Mouse (Mus musculus) G1E (cell line): ENCODE results near the gene Zfp790. TPM values are rescaled to one million over a fixed set of nuclear protein-coding genes. Genes with fewer than 3 reads are reported as not detected.
"Not testable (repeated sequence)": the region's sequence is repeated elsewhere in the genome, so short reads cannot be mapped to it uniquely, and the experiment has no call there.

Experiments
- ATAC-seq: 2 replicates; pipeline ENCODE4 v1.8.0; 2016; ENCODE audit warnings: mild to moderate bottlenecking; ENCODE audit not compliant: insufficient number of reproducible peaks, poor library complexity, low FRiP score, severe bottlenecking; ENCODE audit errors: extremely low read depth
- DNase-seq: peaks from one replicate; pipeline ENCODE4 v3.0.0; 2012; ENCODE audit warnings: low spot score
- H3K27me3 ChIP-seq: 2 replicates; pipeline ENCODE4 v1.6.1; 2012; ENCODE audit warnings: mild to moderate bottlenecking, low read length, inconsistent platforms; ENCODE audit not compliant: insufficient read depth
- H3K36me3 ChIP-seq: replicated peaks from 2 replicates; pipeline ENCODE3; 2012; ENCODE audit warnings: mild to moderate bottlenecking, inconsistent platforms
- H3K4me1 ChIP-seq: 2 replicates; pipeline ENCODE4 v1.6.1; 2012; ENCODE audit warnings: low read depth, low read length, inconsistent platforms, mixed read lengths; ENCODE audit not compliant: insufficient read depth
- H3K4me3 ChIP-seq: 2 replicates; pipeline ENCODE4 v1.5.1; 2012; ENCODE audit warnings: low read depth, mild to moderate bottlenecking, inconsistent platforms, low read length, moderate library complexity, mixed read lengths
- H3K9me3 ChIP-seq: replicated peaks from 2 replicates; pipeline ENCODE4 v1.6.1; 2012; ENCODE audit warnings: inconsistent platforms
- CTCF ChIP-seq: IDR thresholded peaks from 2 replicates; pipeline ENCODE4 v1.5.1; 2012; ENCODE audit warnings: low read depth, low read length, inconsistent platforms, mixed read lengths
- GATA1 ChIP-seq: IDR thresholded peaks from 2 replicates; pipeline ENCODE4 v1.6.1; 2012; ENCODE audit warnings: borderline replicate concordance, low read length, inconsistent platforms, mixed read lengths
- GATA2 ChIP-seq: IDR thresholded peaks from 2 replicates; pipeline ENCODE4 v1.6.1; 2012; ENCODE audit warnings: low read depth, low read length, inconsistent platforms, borderline replicate concordance
- POLR2AphosphoS5 ChIP-seq: IDR thresholded peaks from 2 replicates; pipeline ENCODE4 v1.6.1; 2012; ENCODE audit warnings: low read depth, low read length, inconsistent platforms; ENCODE audit not compliant: insufficient replicate concordance
- TAL1 ChIP-seq: conservative IDR thresholded peaks from 2 replicates; pipeline ENCODE4 v1.6.1; 2012; ENCODE audit warnings: low read depth, low read length, inconsistent platforms, mixed read lengths
- polyA plus RNA-seq: library from polyadenylated mRNA; stranded (reverse); fragments of >175 nt; gene quantifications from 2 replicates; pipeline ENCODE4 v1.2.3, GENCODE M21; 2012
- total RNA-seq, 2 experiments: library from RNA; stranded (forward) in 1 of 2; stranded (reverse) in 1 of 2; fragments of 200-1000 nt in 1 of 2; fragments of >200 nt in 1 of 2; fragmentation: Nextera tagmentation in 1 of 2; gene quantifications; 2 replicates each; pipeline ENCODE4 v1.2.3; 2014 to 2017

Zfp790 gene
- total and polyA plus RNA-seq, 3 experiments: 0.75 to 12.7 (median 12.5) TPM

DNA sequence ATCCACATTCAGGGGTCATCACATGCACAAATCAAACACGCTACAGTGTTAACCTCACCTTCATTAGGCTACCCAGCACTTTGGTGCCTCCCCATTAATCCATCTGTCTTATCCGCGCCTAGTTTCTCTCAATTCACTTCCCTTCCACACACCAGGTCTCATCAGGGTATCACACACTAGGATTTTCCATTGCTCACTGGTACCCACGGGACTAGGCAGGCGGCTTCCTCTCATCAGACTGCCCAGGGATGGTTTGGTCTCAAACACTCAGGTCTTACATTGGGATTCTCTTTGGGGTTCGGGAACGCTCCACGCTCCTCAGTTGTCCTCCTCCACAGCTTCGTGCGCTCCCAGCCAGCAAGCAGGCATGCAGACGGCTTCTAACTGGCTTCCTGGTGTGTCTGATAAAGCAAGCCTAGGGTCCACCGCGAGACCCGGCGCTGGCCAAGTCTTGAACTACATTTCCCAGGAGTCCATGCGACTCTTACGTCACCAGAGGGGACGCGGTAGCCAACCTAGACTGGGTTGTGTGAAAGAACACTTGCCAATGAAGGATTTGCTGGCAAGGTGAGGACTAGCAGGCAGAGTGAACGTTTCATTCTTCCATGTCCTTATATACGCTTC is 37.4 kb downstream of the Zfp790 start, which contains the start of gene Zfp940:
Gene Zfp940, minus strand, starts transcription at position 451 of the 624 bp plus-strand sequence.
- H3K4me1 ChIP-seq: peaks cover 15% of the 10 kb centered on the region
- 0 out of 2 replicates have a peak, but pooled peaks cover 3% of the 10 kb centered on the region for H3K9me3 ChIP-seq
- TF ChIP-seq GATA1 (no peak), CTCF (no peak), TAL1 (no peak), GATA2 (no peak), POLR2AphosphoS5 (no peak)
- H3K4me3 ChIP-seq: peak within 1 kb of the TSS; percentile 75
- ATAC-seq (peak; percentile 95), DNase-seq (peak; percentile 72)
- H3K27me3 ChIP-seq: no peaks in the 10 kb centered on the region
- peaks cover 18% of the 10 kb centered on the region for H3K36me3 ChIP-seq

DNA sequence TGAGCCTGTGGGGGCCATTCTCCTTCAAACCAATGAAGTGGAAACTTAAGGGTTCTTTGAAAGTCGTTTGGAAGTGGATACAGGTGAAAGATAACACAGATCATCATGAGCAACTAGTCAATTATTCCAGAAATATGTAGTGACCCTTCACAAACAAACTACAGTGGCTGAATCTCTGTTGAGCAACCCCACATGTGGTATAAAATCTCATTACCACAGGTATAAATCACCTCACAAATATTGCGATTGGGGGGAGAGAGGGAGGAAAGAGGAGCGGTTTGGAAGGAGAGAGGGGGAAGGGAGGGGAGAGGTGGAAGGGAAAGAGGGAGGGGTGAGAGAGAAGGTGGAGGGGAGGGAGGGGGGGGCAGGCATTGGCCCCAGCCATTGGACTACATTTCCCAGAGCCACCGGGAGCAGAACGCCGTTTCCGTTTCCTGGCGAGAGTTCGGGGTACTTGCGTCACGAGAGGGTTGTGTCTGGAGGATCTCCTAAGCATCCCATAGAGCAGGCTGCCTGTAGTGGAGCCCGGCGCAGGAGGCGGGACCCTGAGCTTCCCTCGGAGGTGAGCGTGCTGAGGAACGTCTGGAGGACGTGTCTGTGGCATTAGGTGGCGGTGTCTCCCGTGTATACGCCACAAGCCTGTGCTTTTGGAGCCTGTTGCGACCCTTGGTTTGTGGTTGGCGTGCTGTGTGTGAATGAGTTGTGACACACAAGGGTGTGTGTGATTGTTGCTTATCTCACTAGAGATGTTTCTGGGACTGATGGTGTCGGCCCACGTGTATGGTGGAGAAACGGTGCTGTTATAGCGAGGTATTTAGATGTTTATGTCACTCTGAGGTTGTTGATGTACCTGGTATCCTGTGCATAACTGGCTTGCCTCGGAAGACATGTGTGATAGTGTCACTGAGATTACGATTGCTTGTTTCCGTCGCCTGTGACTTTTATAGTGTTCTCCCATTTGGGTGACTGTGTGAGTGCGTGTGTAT is 43.9 kb downstream of the Zfp790 start, which contains the start of gene Zfp420:
Gene Zfp420, plus strand, starts transcription at position 448 of the 986 bp plus-strand sequence.
- ATAC-seq: peak; percentile 97
- H3K9me3 ChIP-seq: no peaks in the 10 kb centered on the region
- DNase-seq: peak; percentile 79
- peak within 1 kb of the TSS; percentile 74 for H3K4me3 ChIP-seq
- TF ChIP-seq TAL1: no peak
- no peak for TF ChIP-seq GATA2
- no peak for TF ChIP-seq CTCF
- no peak for TF ChIP-seq POLR2AphosphoS5
- TF ChIP-seq GATA1: no peak
- H3K36me3 ChIP-seq: peaks cover 15% of the 10 kb centered on the region
- H3K4me1 ChIP-seq: peaks cover 18% of the 10 kb centered on the region
- no peaks in the 10 kb centered on the region for H3K27me3 ChIP-seq

DNA sequence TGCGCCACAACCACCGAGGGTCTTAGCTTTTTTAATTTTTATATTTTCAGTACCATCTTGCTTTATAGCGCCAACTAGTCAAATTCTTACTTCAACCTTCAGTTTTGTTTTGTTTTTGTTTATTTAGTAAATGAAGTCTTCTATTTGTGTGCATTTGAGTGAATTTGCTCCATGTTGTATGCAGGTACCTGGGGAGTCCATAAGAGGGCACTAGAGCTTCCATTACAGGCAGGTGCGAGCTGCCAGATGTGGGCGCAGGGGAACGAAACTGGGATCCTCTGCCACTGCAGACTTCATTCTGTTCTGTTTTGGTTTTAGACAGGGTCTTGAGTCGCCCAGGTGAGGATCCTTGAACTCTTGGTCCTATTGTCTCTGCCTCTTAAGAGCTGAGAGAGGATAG is 45.7 kb downstream of the Zfp790 start:
- Histone ChIP-seq H3K27me3 (no peaks in the 10 kb centered on the region), H3K4me1 (peaks cover 18% of the 10 kb centered on the region), H3K4me3 (no peak overlapping the region), H3K36me3 (peaks cover 15% of the 10 kb centered on the region), H3K9me3 (no peaks in the 10 kb centered on the region)
- DNase-seq (no peak), ATAC-seq (no peak)
- no peak for TF ChIP-seq POLR2AphosphoS5
- no peak for TF ChIP-seq GATA2
- TF ChIP-seq CTCF: no peak

DNA sequence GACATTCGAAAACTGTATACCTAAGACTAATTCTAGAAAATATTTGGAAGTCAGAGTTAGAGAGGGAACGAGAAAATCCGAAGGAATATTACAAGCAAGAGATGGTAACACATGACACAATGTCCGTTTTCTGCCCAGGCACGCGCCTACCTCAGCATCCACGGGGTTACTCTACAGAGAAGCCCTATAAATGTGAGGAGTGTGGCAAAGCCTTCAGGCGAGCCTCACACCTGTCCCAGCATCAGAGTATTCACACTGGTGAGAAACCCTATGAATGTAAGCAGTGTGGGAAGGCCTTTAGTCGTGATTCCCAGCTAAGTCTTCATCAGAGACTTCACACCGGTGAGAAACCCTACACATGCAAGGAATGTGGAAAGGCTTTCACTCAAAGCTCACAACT is 58.3 kb downstream of the Zfp790 start:
- Histone ChIP-seq H3K27me3 (no peaks in the 10 kb centered on the region), H3K36me3 (peaks cover 14% of the 10 kb centered on the region), H3K4me1 (no peaks in the 10 kb centered on the region), H3K9me3 (peaks cover 28% of the 10 kb centered on the region), H3K4me3 (no peak overlapping the region)
- ATAC-seq (no peak), DNase-seq (no peak)
- TF ChIP-seq CTCF (no peak), GATA2 (no peak), TAL1 (no peak), POLR2AphosphoS5 (no peak), GATA1 (no peak)

DNA sequence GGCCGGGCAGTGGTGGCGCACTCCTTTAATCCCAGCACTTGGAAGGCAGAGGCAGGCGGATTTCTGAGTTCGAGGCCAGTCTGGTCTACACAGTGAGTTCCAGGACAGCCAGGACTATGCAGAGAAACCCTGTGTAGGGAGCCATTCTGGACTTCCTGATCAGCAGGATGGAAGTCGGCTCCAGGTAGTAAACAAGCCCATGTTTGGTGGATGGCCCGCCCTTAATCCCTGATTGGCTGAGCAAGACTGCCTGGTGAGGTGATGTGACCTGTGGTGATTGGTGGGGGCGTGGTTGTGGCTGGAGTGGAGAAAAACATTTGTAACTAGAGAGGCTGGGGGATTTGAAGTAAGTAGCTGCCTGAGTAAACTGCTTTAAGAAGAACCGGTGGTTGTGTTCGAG is 61.6 kb downstream of the Zfp790 start:
- not testable (repeated sequence) for ATAC-seq, H3K4me3 ChIP-seq, H3K27me3 ChIP-seq, H3K4me1 ChIP-seq, DNase-seq
- Histone ChIP-seq H3K36me3 (peaks cover 14% of the 10 kb centered on the region), H3K9me3 (peaks cover 30% of the 10 kb centered on the region)

DNA sequence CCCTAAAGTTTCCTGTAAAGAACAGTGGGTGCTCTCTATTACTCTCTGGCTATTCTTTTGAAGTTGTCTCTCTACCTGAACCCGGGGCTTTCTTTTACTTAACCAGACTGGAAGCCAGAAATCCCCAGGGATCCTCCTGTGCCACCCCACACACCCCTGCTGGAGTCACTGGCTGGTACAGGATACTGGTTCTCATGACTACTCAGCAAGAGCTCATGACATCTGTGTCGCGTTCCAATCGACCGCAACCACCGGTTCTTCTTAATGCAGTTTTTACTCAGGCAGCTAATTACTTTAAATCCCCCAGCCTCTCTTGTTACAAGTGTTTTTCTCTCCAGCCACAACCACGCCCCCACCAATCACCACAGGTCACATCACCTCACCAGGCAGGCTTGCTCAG is 64.1 kb downstream of the Zfp790 start:
- DNase-seq (no peak), ATAC-seq (no peak)
- Histone ChIP-seq H3K9me3 (peaks cover 33% of the 10 kb centered on the region), H3K4me1 (no peaks in the 10 kb centered on the region), H3K27me3 (no peaks in the 10 kb centered on the region), H3K36me3 (peaks cover 5% of the 10 kb centered on the region), H3K4me3 (no peak overlapping the region)
- TF ChIP-seq CTCF (no peak), GATA1 (no peak), TAL1 (no peak), GATA2 (no peak), POLR2AphosphoS5 (no peak)

Other genes starting within 250 kb of the Zfp790 start
- gene Catsperg2, start 89.1 kb upstream of the Zfp790 start, total RNA-seq (2014; fragmentation: Nextera tagmentation): 2.1 and 2.5 TPM in 2 replicates
- gene Catsperg2, start 89.1 kb upstream of the Zfp790 start, total RNA-seq (2017): 0.17 and 0.49 TPM in 2 replicates
- 0.06 and 0.07 TPM in 2 replicates for gene Catsperg2, start 89.1 kb upstream of the Zfp790 start, polyA plus RNA-seq
- gene Zfp84, start 47.6 kb upstream of the Zfp790 start, total RNA-seq (2014; fragmentation: Nextera tagmentation): 22.1 and 24.8 TPM in 2 replicates
- gene Zfp84, start 47.6 kb upstream of the Zfp790 start, total RNA-seq (2017): 16.8 and 17.8 TPM in 2 replicates
- 1.1 and 2.5 TPM in 2 replicates for gene Zfp84, start 47.6 kb upstream of the Zfp790 start, polyA plus RNA-seq
- gene Zfp30, start 32.1 kb upstream of the Zfp790 start, total RNA-seq (2014; fragmentation: Nextera tagmentation): 7.4 and 8.1 TPM in 2 replicates
- 1.7 and 2.0 TPM in 2 replicates for gene Zfp30, start 32.1 kb upstream of the Zfp790 start, total RNA-seq (2017)
- gene Zfp30, start 32.1 kb upstream of the Zfp790 start, polyA plus RNA-seq: 1.8 TPM in 2 replicates
- gene Zfp940, start 37.6 kb downstream of the Zfp790 start, total RNA-seq (2014; fragmentation: Nextera tagmentation): 5.9 and 11.1 TPM in 2 replicates
- 5.8 and 6.3 TPM in 2 replicates for gene Zfp940, start 37.6 kb downstream of the Zfp790 start, total RNA-seq (2017)
- gene Zfp940, start 37.6 kb downstream of the Zfp790 start, polyA plus RNA-seq: 0.30 and 0.50 TPM in 2 replicates
- gene Zfp420, start 43.9 kb downstream of the Zfp790 start, total RNA-seq (2014; fragmentation: Nextera tagmentation): 8.8 and 11.3 TPM in 2 replicates
- gene Zfp420, start 43.9 kb downstream of the Zfp790 start, total RNA-seq (2017): 4.5 and 5.2 TPM in 2 replicates
- gene Zfp420, start 43.9 kb downstream of the Zfp790 start, polyA plus RNA-seq: 0.24 and 0.36 TPM in 2 replicates
- 10.6 and 12.6 TPM in 2 replicates for gene Zfp27, start 90.5 kb downstream of the Zfp790 start, total RNA-seq (2014; fragmentation: Nextera tagmentation)
- 9.0 and 10.2 TPM in 2 replicates for gene Zfp27, start 90.5 kb downstream of the Zfp790 start, total RNA-seq (2017)
- gene Zfp27, start 90.5 kb downstream of the Zfp790 start, polyA plus RNA-seq: 0.23 and 0.27 TPM in 2 replicates
- gene Zfp383, start 92.1 kb downstream of the Zfp790 start, total RNA-seq (2014; fragmentation: Nextera tagmentation): 0.44 TPM in 1 of 2 replicates, not detected in the other
- gene Zfp383, start 92.1 kb downstream of the Zfp790 start, total RNA-seq (2017): 1.6 and 2.2 TPM in 2 replicates
- 0.04 and 0.08 TPM in 2 replicates for gene Zfp383, start 92.1 kb downstream of the Zfp790 start, polyA plus RNA-seq
- gene Zfp74, start 138.0 kb downstream of the Zfp790 start, total RNA-seq (2014; fragmentation: Nextera tagmentation): 24.2 and 26.9 TPM in 2 replicates
- gene Zfp74, start 138.0 kb downstream of the Zfp790 start, total RNA-seq (2017): 5.6 and 7.8 TPM in 2 replicates
- gene Zfp74, start 138.0 kb downstream of the Zfp790 start, polyA plus RNA-seq: 9.8 and 13.7 TPM in 2 replicates
- gene Zfp568, start 167.8 kb downstream of the Zfp790 start, total RNA-seq (2014; fragmentation: Nextera tagmentation): 18.6 and 22.0 TPM in 2 replicates
- 24.4 and 26.2 TPM in 2 replicates for gene Zfp568, start 167.8 kb downstream of the Zfp790 start, total RNA-seq (2017)
- gene Zfp568, start 167.8 kb downstream of the Zfp790 start, polyA plus RNA-seq: 3.9 and 5.1 TPM in 2 replicates
- gene Zfp14, start 235.3 kb downstream of the Zfp790 start, total RNA-seq (2014; fragmentation: Nextera tagmentation): not detected in 2 replicates
- 0.05 and 0.17 TPM in 2 replicates for gene Zfp14, start 235.3 kb downstream of the Zfp790 start, total RNA-seq (2017)
- not detected in 2 replicates for gene Zfp14, start 235.3 kb downstream of the Zfp790 start, polyA plus RNA-seq